Mouse (Mus musculus): ENCODE results near the gene Spin2f.
"Not testable (repeated sequence)": the region's sequence is repeated elsewhere in the genome, so short reads cannot be mapped to it uniquely, and the experiment has no call there.

Gene Spin2f

DNA sequence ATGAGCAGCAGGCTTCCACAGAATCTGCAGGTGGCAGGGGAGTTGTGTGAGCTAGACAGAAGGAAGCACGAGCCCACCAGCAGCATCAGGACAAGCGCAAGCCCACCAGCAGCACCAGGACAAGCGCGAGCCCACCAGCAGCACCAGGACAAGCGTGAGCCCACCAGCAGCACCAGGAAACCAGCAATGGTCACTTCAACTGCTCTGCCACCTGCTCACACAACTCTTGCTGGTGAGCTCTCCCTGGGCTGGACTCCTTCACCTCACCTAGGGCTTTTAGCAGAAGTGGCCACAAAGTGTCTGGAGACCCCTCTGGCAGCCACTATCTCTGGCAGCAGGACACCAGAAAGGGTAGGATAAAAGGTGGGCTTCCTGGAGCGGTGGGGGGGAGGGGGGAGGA is at the start of gene Spin2f:
Gene Spin2f (plus strand): TSS at position 301 of the 400 bp plus-strand sequence.
- not testable (repeated sequence) for DNase-seq (ENCODE audit: low read depth)

DNA sequence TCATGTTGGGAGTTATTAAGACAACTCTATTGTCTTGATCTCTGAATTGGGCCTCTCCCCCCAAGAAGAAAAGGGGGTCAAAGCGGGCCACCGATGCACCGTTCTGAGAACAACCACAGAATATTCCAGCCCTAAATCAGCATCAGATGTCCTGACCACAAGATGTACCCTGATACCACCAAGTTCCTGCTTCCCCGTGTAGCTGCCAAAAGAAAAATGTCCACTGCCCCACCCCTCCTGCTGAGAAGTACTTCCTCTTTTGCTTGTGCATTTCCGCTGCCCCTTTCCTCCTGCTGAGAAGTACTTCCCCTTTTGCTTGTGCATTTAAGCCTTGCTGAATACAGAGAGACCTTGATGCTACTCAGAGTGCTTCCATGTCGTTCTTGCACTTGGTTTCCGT is 41.6 kb upstream of the Spin2f start:
- not testable (repeated sequence) for DNase-seq (ENCODE audit: low read depth)

DNA sequence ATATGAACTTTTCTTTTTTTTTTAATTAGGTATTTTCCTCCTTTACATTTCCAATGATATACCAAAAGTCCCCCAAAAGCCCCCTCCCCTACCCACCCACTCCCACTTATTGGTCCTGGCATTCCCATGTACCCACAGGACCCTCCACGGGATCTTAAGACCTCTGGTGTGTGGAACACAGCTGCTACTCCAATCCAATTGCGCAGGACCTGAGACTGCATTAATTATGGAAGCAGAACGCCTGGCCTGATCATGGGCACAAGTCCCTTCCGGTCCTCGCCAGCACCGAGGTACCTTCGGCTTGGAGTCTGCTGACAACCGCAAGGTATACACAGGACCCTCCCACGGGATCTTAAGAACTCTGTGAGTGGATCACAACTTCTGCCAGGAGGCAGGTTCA is 30.2 kb upstream of the Spin2f start:
- not testable (repeated sequence) for DNase-seq (ENCODE audit: low read depth)

DNA sequence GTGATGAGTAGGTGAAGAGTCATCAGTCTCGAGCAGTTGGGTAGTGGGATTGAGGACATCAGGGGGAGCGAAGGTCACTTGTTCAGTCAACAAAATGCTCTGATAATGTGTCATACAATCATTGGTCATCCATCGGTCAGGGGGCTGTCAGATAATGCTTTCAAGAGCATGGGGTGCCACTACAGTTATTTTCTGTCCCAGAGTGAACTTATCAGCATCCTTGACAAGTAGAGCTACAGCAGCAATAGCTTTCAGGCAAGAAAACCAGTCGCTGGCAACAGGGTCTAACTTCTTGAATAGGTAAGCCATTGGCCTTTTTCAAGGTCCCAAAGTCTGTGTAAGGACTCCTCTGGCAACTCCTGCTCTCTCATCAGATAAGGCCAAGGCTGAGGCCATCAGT is 18.6 kb upstream of the Spin2f start:
- DNase-seq (ENCODE audit: low read depth), result not testable (repeated sequence)

DNA sequence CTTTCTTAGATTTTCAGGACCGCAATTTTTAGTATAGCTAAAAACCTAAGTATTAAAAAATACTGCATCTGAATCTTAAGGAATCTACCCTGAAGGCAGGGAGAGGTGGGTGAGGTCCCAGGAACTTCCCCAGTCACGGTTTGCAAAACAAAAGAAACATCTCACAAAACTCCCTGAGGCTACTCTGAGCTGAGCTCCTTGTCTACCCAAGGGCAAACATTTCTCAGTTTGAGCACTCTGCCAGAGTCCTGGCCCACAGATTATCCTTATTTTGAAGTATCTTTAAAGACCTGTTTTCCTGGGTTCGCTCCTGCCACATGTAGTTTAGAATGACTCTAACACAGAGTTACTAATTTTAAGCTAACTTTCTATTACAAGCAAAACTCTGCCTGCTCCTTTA is 11.9 kb upstream of the Spin2f start:
- DNase-seq (ENCODE audit: low read depth), result not testable (repeated sequence)
